In genomic region chr1:58303726-58304125, GRCm38 (mm10) we compare ENCODE assay signal across 8 mouse cellular contexts. TPM values are rescaled to one million over a fixed set of nuclear protein-coding genes. Genes with fewer than 3 reads are reported as not detected.
DNase-seq lines count a peak whose midpoint lies in the region; ATAC-seq and TF ChIP-seq lines count a peak whose summit lies in the region.
"Had no signal": no experiment of that assay in that cellular context is flagged by ENCODE, and none has a peak within 500 bp of the region (broad histone marks: within the 10 kb centered on the region; RNA-seq: fewer than 3 reads in every experiment).

No protein-coding gene starts in this region.

- no peak for TF ChIP-seq EP300 in CH12.LX (IDR thresholded peaks at IDR 0.05; ENCODE audit: low read length)

- dilution Hi-C loops in CH12.LX (cut with MboI; ENCODE audit: extremely low pct_ligation_motif_present, extremely low pct_unique_long_range_greater_than_20kb, low sequenced_read_pairs): no loop called here

- H3K27me3 ChIP-seq in CH12.LX (replicated peaks): no peaks in the 10 kb centered on the region
- H3K27me3 ChIP-seq in small intestine, adult 2 months (ENCODE audit: control insufficient read depth, insufficient read depth, low read length): no peaks in the 10 kb centered on the region
- no peaks in the 10 kb centered on the region for H3K27me3 ChIP-seq in forebrain, postnatal 0 days (ENCODE audit: insufficient read depth, low read length)
- H3K27me3 ChIP-seq: neural tube, embryonic 13.5 days had no signal

- H3K27ac ChIP-seq in CH12.LX (ENCODE audit: insufficient read depth, low read depth): no peak overlapping the region
- peak overlapping the region; percentile 44 for H3K27ac ChIP-seq in small intestine, adult 2 months (ENCODE audit: insufficient read depth, low read depth, low read length)
- no peak overlapping the region for H3K27ac ChIP-seq in forebrain, postnatal 0 days (ENCODE audit: low read depth, low read length)
- H3K27ac ChIP-seq: neural tube, embryonic 13.5 days had no signal

- peaks cover 8 to 30% of the 10 kb centered on the region in 2 experiments for H3K4me1 ChIP-seq in CH12.LX (ENCODE audit: control insufficient read depth in 1 of 2, insufficient read depth in 2 of 2)
- H3K4me1 ChIP-seq in small intestine, adult 2 months (ENCODE audit: control insufficient read depth, insufficient read depth, insufficient read length, low read length): peaks cover 7% of the 10 kb centered on the region; the same call in 1 of the 2 replicates
- H3K4me1 ChIP-seq in forebrain, postnatal 0 days (ENCODE audit: insufficient read depth): no peaks in the 10 kb centered on the region
- H3K4me1 ChIP-seq: neural tube, embryonic 13.5 days had no signal

- TF ChIP-seq CTCF in CH12.LX (conservative IDR thresholded peaks at IDR 0.05 in 1 of 2, IDR thresholded peaks at IDR 0.05 in 1 of 2; ENCODE audit: low read depth in 2 of 2, low read length in 2 of 2): no peak
- TF ChIP-seq CTCF in small intestine, adult 2 months (IDR thresholded peaks at IDR 0.05; ENCODE audit: extremely low read depth, insufficient read length, insufficient replicate concordance, low read depth, low read length): no peak
- no peak for TF ChIP-seq CTCF in forebrain, postnatal 0 days (IDR thresholded peaks at IDR 0.05; ENCODE audit: low read depth)

- no peak for TF ChIP-seq POLR2A in CH12.LX (IDR thresholded peaks at IDR 0.05; ENCODE audit: low read depth, low read length)
- TF ChIP-seq POLR2A in small intestine, adult 2 months (IDR thresholded peaks at IDR 0.05; ENCODE audit: low read depth, low read length): no peak

- 62% methylated on average over 4 of the region's 4 CpGs for WGBS in small intestine, adult 2 months
- 89% methylated on average over 4 of the region's 4 CpGs for WGBS in forebrain, postnatal 0 days

- in situ Hi-C loops in CH12.LX (cut with MboI; ENCODE audit: low pct_ligation_motif_present, low pct_unique_long_range_greater_than_20kb, low sequenced_read_pairs): no loop called here

- no peak overlapping the region for H3K9ac ChIP-seq in CH12.LX (ENCODE audit: insufficient read depth, low read depth)
- H3K9ac ChIP-seq in forebrain, postnatal 0 days: no peak overlapping the region
- H3K9ac ChIP-seq: neural tube, embryonic 13.5 days had no signal

- H3K9me3 ChIP-seq in CH12.LX (replicated peaks; ENCODE audit: low read length): no peaks in the 10 kb centered on the region
- no peaks in the 10 kb centered on the region for H3K9me3 ChIP-seq in forebrain, postnatal 0 days (ENCODE audit: low read length)
- H3K9me3 ChIP-seq: neural tube, embryonic 13.5 days had no signal

- H3K4me3 ChIP-seq in CH12.LX (replicated peaks in 1 of 3; ENCODE audit: low read depth in 2 of 3, low read length in 2 of 3, poor library complexity in 1 of 3): no peak overlapping the region
- no peak overlapping the region for H3K4me3 ChIP-seq in small intestine, adult 2 months (ENCODE audit: low read depth, low read length)
- no peak overlapping the region for H3K4me3 ChIP-seq in forebrain, postnatal 0 days (ENCODE audit: low read depth, low read length)
- H3K4me3 ChIP-seq: neural tube, embryonic 13.5 days had no signal

- H3K4me2 ChIP-seq in CH12.LX (ENCODE audit: insufficient read depth, low read depth, poor library complexity, severe bottlenecking): no peak overlapping the region
- H3K4me2 ChIP-seq in forebrain, postnatal 0 days (ENCODE audit: low read depth): no peak overlapping the region
- H3K4me2 ChIP-seq: neural tube, embryonic 13.5 days had no signal

- DNase-seq in B cell, adult 2 months: peak; percentile 38 to 42
- peak; percentile 8 for DNase-seq in CH12.LX (ENCODE audit: extremely low read depth)
- DNase-seq in layer of hippocampus, adult 18-20 months (ENCODE audit: low spot score in 2 of 2): no peak
- no peak for DNase-seq in forebrain, postnatal 0 days

- ATAC-seq in hematopoietic stem cell, adult 5-6 weeks (replicated peaks in 1 of 2; ENCODE audit: insufficient read depth in 1 of 2, low FRiP score in 2 of 2, low TSS enrichment in 1 of 2, low read depth in 1 of 2, poor library complexity in 2 of 2, severe bottlenecking in 2 of 2): peak; percentile 92 to 95
- ATAC-seq in erythroid progenitor cell, adult 5-6 weeks (replicated peaks; ENCODE audit: low FRiP score, poor library complexity, severe bottlenecking): no peak
- no peak for ATAC-seq in forebrain, postnatal 0 days

- TF ChIP-seq RAD21 in CH12.LX (IDR thresholded peaks at IDR 0.05; ENCODE audit: low read depth, low read length): no peak

- no peaks in the 10 kb centered on the region for H3K79me2 ChIP-seq in CH12.LX (replicated peaks; ENCODE audit: control insufficient read depth, extremely low read depth, insufficient read depth, poor library complexity, severe bottlenecking)

- no peaks in the 10 kb centered on the region for H3K36me3 ChIP-seq in CH12.LX (replicated peaks in 1 of 2; ENCODE audit: control insufficient read depth in 1 of 2, insufficient read depth in 1 of 2, low read length in 1 of 2)
- no peaks in the 10 kb centered on the region for H3K36me3 ChIP-seq in small intestine, adult 2 months (ENCODE audit: control insufficient read depth, insufficient read depth, low read length)
- H3K36me3 ChIP-seq in forebrain, postnatal 0 days (ENCODE audit: insufficient read depth): no peaks in the 10 kb centered on the region
- H3K36me3 ChIP-seq: neural tube, embryonic 13.5 days had no signal

TF ChIP-seq in CH12.LX, 34 proteins besides CTCF, POLR2A, EP300 and RAD21:
- TF ChIP-seq IRF4 (IDR thresholded peaks at IDR 0.05; ENCODE audit: low read depth, low read length): no peak
- no peak for TF ChIP-seq NRF1 (IDR thresholded peaks at IDR 0.05; ENCODE audit: low read depth, low read length)
- no peak for TF ChIP-seq MAZ (IDR thresholded peaks at IDR 0.05; ENCODE audit: low read depth, low read length)
- TF ChIP-seq E2F4 (IDR thresholded peaks at IDR 0.05; ENCODE audit: insufficient replicate concordance, low read depth, low read length): no peak
- no peak for TF ChIP-seq UBTF (IDR thresholded peaks at IDR 0.05; ENCODE audit: low read depth, low read length)
- no peak for TF ChIP-seq ETS1 (conservative IDR thresholded peaks at IDR 0.05; ENCODE audit: low read depth, low read length)
- no peak for TF ChIP-seq MAFK (IDR thresholded peaks at IDR 0.05; ENCODE audit: insufficient replicate concordance, low read length)
- no peak for TF ChIP-seq MAX (IDR thresholded peaks at IDR 0.05; ENCODE audit: low read length)
- TF ChIP-seq PAX5 (IDR thresholded peaks at IDR 0.05; ENCODE audit: low read length): no peak
- TF ChIP-seq MXI1 (IDR thresholded peaks at IDR 0.05; ENCODE audit: low read depth, low read length): no peak
- TF ChIP-seq ELF1 (IDR thresholded peaks at IDR 0.05; ENCODE audit: low read depth, low read length): no peak
- TF ChIP-seq MYC (IDR thresholded peaks at IDR 0.05; ENCODE audit: low read depth, low read length): no peak
- no peak for TF ChIP-seq ZC3H11A (IDR thresholded peaks at IDR 0.05; ENCODE audit: low read depth, low read length)
- TF ChIP-seq USF2 (conservative IDR thresholded peaks at IDR 0.05; ENCODE audit: low read depth, low read length): no peak
- TF ChIP-seq JUND (conservative IDR thresholded peaks at IDR 0.05; ENCODE audit: low read depth, low read length): no peak
- no peak for TF ChIP-seq CHD2 (IDR thresholded peaks at IDR 0.05; ENCODE audit: low read length)

RNA-seq across cellular contexts. Expression of gene Aox2, which starts 25.6 kb away (rescaled TPM):
- not detected in 2 replicates for total RNA-seq in CH12.LX (2012; rRNA removed)
- not detected in 2 replicates for total RNA-seq in CH12.LX (2014; rRNA removed)
- polyA plus RNA-seq in CH12.LX (2012; ENCODE audit: insufficient read length, low read depth): not detected in 2 replicates
- 0.38 TPM in 1 of 2 replicates, not detected in the other for total RNA-seq in hematopoietic stem cell, adult 5-6 weeks (2017)
- polyA plus RNA-seq in small intestine, adult 2 months (2012; rRNA removed): 0.01 TPM in 1 of 2 replicates, not detected in the other
- not detected for total RNA-seq in layer of hippocampus, adult 18-20 months (2021)
- total RNA-seq in erythroid progenitor cell, adult 5-6 weeks (2015; ENCODE audit: low replicate concordance): not detected in 2 replicates
- not detected in 2 replicates for total RNA-seq in erythroid progenitor cell, adult 5-6 weeks (2017; ENCODE audit: low replicate concordance)
- total RNA-seq in forebrain, postnatal 0 days (2014; rRNA removed): 0.05 TPM in 1 of 2 replicates, not detected in the other
- not detected in 2 replicates for polyA plus RNA-seq in forebrain, postnatal 0 days (2015; fragmentation: Nextera tagmentation; extraction: Ambion mirVana)

Comparison
In these comparisons a context has a peak if more than half of its experiments do, and no peak if none do; other contexts are left out.
1. DNase-seq: peak in B cell, adult 2 months (2 of 2) and CH12.LX (single experiment); none in layer of hippocampus, adult 18-20 months (0 of 2) and forebrain, postnatal 0 days (single experiment).
2. ATAC-seq: peak in hematopoietic stem cell, adult 5-6 weeks (2 of 2); none in erythroid progenitor cell, adult 5-6 weeks (single experiment) and forebrain, postnatal 0 days (single experiment).